Mouse (Mus musculus) embryonic fibroblast, embryonic 13.5 days (primary cell): ENCODE results near the gene C2cd3.

Source experiments
- CTCF ChIP-seq: IDR thresholded peaks from 2 replicates; pipeline ENCODE4 v1.5.1; 2011; ENCODE audit warnings: mild to moderate bottlenecking, control low read depth, low read length, moderate library complexity, borderline replicate concordance; ENCODE audit not compliant: insufficient read depth
- POLR2A ChIP-seq: IDR thresholded peaks from 2 replicates; pipeline ENCODE4 v1.6.1; 2011; ENCODE audit warnings: low read depth, mild to moderate bottlenecking, control low read depth, low read length, moderate library complexity

DNA sequence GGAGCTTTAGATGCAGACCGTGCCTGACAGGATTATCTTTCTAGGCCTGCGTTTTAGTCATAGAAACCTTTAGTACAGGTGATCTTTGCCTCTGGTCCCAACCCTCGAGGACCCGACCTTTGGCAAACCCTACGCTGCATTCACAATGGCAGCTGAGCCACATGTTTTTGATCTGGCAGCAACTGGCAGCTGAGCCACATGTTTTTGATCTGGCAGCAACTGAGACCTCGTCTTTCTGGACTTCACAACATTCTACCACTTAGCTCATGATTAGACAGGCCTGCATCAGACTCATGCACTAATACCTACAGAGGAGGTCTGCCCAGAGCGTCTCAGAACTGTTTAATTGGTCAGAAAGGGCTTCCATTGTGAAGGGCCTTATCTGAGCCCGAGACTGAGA, 123.0 kb downstream of the C2cd3 start:
- no peak for TF ChIP-seq CTCF
- no peak for TF ChIP-seq POLR2A
